Mouse (Mus musculus) midbrain, embryonic 16.5 days (tissue): Measurements from ENCODE around the gene Zfp148. TPM values are rescaled to one million over a fixed set of nuclear protein-coding genes. Genes with fewer than 3 reads are reported as not detected.

Experiments
- ATAC-seq: fragments of 200-750 bp; cut with Nextera tagmentation; 2 replicates; pipeline ENCODE4 v1.8.0; 2017; ENCODE audit warnings: moderate TSS enrichment
- H3K27ac ChIP-seq: fragments of 300-500 bp; sonication (generic); 2 replicates; pipeline ENCODE4 v1.5.1; 2014; ENCODE audit warnings: mild to moderate bottlenecking, low read length, mixed read lengths
- H3K27me3 ChIP-seq: fragments of 300-500 bp; sonication (generic); 2 replicates; pipeline ENCODE4 v1.6.1; 2014; ENCODE audit warnings: low read depth, low read length, mixed read lengths; ENCODE audit not compliant: control insufficient read depth, insufficient read depth
- H3K36me3 ChIP-seq: fragments of 300-500 bp; sonication (generic); 2 replicates; pipeline ENCODE4 v1.6.1; 2014; ENCODE audit warnings: mild to moderate bottlenecking, low read length, moderate library complexity, mixed read lengths; ENCODE audit not compliant: control insufficient read depth, insufficient read depth
- H3K4me1 ChIP-seq: fragments of 300-500 bp; sonication (generic); 2 replicates; pipeline ENCODE4 v1.6.1; 2014; ENCODE audit warnings: mild to moderate bottlenecking, low read length, mixed read lengths; ENCODE audit not compliant: control insufficient read depth, insufficient read depth
- H3K4me2 ChIP-seq: fragments of 300-500 bp; sonication (generic); 2 replicates; pipeline ENCODE4 v1.6.1; 2014; ENCODE audit warnings: mild to moderate bottlenecking, low read length, mixed read lengths
- H3K4me3 ChIP-seq: fragments of 300-500 bp; sonication (generic); 2 replicates; pipeline ENCODE4 v1.5.1; 2014; ENCODE audit warnings: low read depth, mild to moderate bottlenecking, low read length, moderate library complexity, mixed read lengths
- H3K9ac ChIP-seq: fragments of 300-500 bp; sonication (generic); 2 replicates; pipeline ENCODE4 v1.6.1; 2014; ENCODE audit warnings: low read depth, low read length, mixed read lengths
- H3K9me3 ChIP-seq: fragments of 300-500 bp; sonication (generic); replicated peaks from 2 replicates; pipeline ENCODE4 v1.6.1; 2014; ENCODE audit warnings: mild to moderate bottlenecking, low read length, mixed read lengths; ENCODE audit not compliant: control insufficient read depth, poor library complexity, severe bottlenecking
- WGBS: fragments of 180-500 bp; shearing (Covaris S2); extraction: QIAGEN DNeasy Blood & Tissue Kit; methylation state at CpG from one replicate; pipeline ENCODE4 v1.1.7; 2014; 5-methylcytosine and 5-hydroxymethylcytosine counted together
- polyA plus RNA-seq: library from polyadenylated mRNA; unstranded; fragments of >200 nt; fragmentation: Nextera tagmentation; extraction: Ambion mirVana; gene quantifications from 2 replicates; pipeline ENCODE4 v1.2.1, GENCODE M21; 2015

The Zfp148 gene
- polyA plus RNA-seq, 1 experiment from 2014 or later = 50.4 TPM

- ATAC-seq = no peak
- no peak overlapping the region for H3K9ac ChIP-seq
- no peak overlapping the region for H3K4me2 ChIP-seq
- 76% methylated on average over 6 of the region's 6 CpGs for WGBS
- no peaks in the 10 kb centered on the region for H3K36me3 ChIP-seq
- H3K27me3 ChIP-seq = no peaks in the 10 kb centered on the region
- H3K4me1 ChIP-seq = peaks cover 8% of the 10 kb centered on the region; the same call in 1 of the 2 replicates
- H3K27ac ChIP-seq = no peak overlapping the region
- no peak overlapping the region for H3K4me3 ChIP-seq
- no peaks in the 10 kb centered on the region for H3K9me3 ChIP-seq
Observed at GRCm38 (mm10) chr16:33519916-33520568, 139.4 kb downstream of the Zfp148 start.

- H3K27me3 ChIP-seq = no peaks in the 10 kb centered on the region
- H3K36me3 ChIP-seq = no peaks in the 10 kb centered on the region
- H3K9me3 ChIP-seq = no peaks in the 10 kb centered on the region
- 64% methylated on average over 4 of the region's 4 CpGs for WGBS
- H3K4me1 ChIP-seq = no peaks in the 10 kb centered on the region; the same call in 1 of the 2 replicates
- no peak overlapping the region for H3K4me3 ChIP-seq
- no peak overlapping the region for H3K27ac ChIP-seq
- H3K4me2 ChIP-seq = no peak overlapping the region
- no peak for ATAC-seq
- H3K9ac ChIP-seq = no peak overlapping the region
Observed at GRCm38 (mm10) chr16:33522516-33522915, 141.9 kb downstream of the Zfp148 start.

DNA sequence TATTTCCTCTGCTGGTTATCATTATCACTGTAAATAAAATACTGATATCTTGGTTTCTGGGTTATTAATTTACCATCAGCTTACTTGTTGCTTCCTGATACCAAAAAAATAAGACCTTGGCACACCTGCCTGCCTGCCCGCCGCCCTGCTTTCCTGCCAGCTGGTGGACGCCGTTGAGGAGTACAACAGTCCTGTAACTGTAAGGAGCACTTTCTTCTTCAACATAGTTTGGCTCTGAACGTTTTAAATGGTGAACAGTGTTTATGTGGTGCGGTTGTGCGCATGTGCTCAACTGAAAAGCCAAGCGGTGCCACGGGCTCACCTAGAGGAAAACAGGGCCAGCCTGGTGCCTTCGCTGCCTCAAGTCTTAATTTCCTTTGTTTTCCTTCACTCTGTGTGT, 142.9 kb downstream of the Zfp148 start:
- Histone ChIP-seq H3K27me3 (no peaks in the 10 kb centered on the region), H3K36me3 (no peaks in the 10 kb centered on the region), H3K4me3 (no peak overlapping the region), H3K9ac (no peak overlapping the region), H3K4me2 (no peak overlapping the region), H3K4me1 (no peaks in the 10 kb centered on the region), H3K9me3 (no peaks in the 10 kb centered on the region; the same call in 1 of the 2 replicates), H3K27ac (no peak overlapping the region)
- no peak for ATAC-seq
- WGBS = 65% methylated on average over 10 of the region's 10 CpGs

GRCm38 (mm10) chr16:33529502-33530454, 149.1 kb downstream of the Zfp148 start:
- Histone ChIP-seq H3K27ac (no peak overlapping the region), H3K9me3 (no peaks in the 10 kb centered on the region; the same call in 1 of the 2 replicates), H3K4me3 (no peak overlapping the region), H3K4me2 (no peak overlapping the region), H3K9ac (no peak overlapping the region), H3K4me1 (no peaks in the 10 kb centered on the region), H3K36me3 (no peaks in the 10 kb centered on the region), H3K27me3 (no peaks in the 10 kb centered on the region)
- 57% methylated on average over 11 of the region's 11 CpGs for WGBS
- ATAC-seq = no peak

GRCm38 (mm10) chr16:33531184-33531583, 150.5 kb downstream of the Zfp148 start:
- WGBS = 75% methylated on average over 8 of the region's 8 CpGs
- H3K4me3 ChIP-seq = no peak overlapping the region
- no peaks in the 10 kb centered on the region for H3K4me1 ChIP-seq
- H3K9me3 ChIP-seq = no peaks in the 10 kb centered on the region; the same call in 1 of the 2 replicates
- no peak overlapping the region for H3K27ac ChIP-seq
- no peak overlapping the region for H3K9ac ChIP-seq
- no peaks in the 10 kb centered on the region for H3K36me3 ChIP-seq
- no peak overlapping the region for H3K4me2 ChIP-seq
- no peaks in the 10 kb centered on the region for H3K27me3 ChIP-seq
- no peak for ATAC-seq

GRCm38 (mm10) chr16:33536456-33536855, 155.8 kb downstream of the Zfp148 start:
- Histone ChIP-seq H3K4me2 (no peak overlapping the region), H3K36me3 (no peaks in the 10 kb centered on the region), H3K4me3 (no peak overlapping the region), H3K27me3 (no peaks in the 10 kb centered on the region), H3K9ac (no peak overlapping the region), H3K4me1 (no peaks in the 10 kb centered on the region), H3K27ac (no peak overlapping the region), H3K9me3 (no peaks in the 10 kb centered on the region)
- WGBS = 85% methylated on average over 8 of the region's 8 CpGs
- ATAC-seq = no peak

GRCm38 (mm10) chr16:33537499-33538225, 157.0 kb downstream of the Zfp148 start:
- ATAC-seq = no peak
- Histone ChIP-seq H3K27me3 (no peaks in the 10 kb centered on the region), H3K9me3 (no peaks in the 10 kb centered on the region), H3K4me2 (no peak overlapping the region), H3K4me3 (no peak overlapping the region), H3K4me1 (no peaks in the 10 kb centered on the region), H3K9ac (no peak overlapping the region), H3K27ac (no peak overlapping the region), H3K36me3 (no peaks in the 10 kb centered on the region)
- 75% methylated on average over 21 of the region's 21 CpGs for WGBS

GRCm38 (mm10) chr16:33544346-33544745, 163.7 kb downstream of the Zfp148 start:
- H3K9me3 ChIP-seq = no peaks in the 10 kb centered on the region
- H3K4me3 ChIP-seq = no peak overlapping the region
- H3K9ac ChIP-seq = no peak overlapping the region
- H3K4me1 ChIP-seq = no peaks in the 10 kb centered on the region
- H3K27me3 ChIP-seq = no peaks in the 10 kb centered on the region
- WGBS = 96% methylated on average over 2 of the region's 2 CpGs
- H3K4me2 ChIP-seq = no peak overlapping the region
- no peaks in the 10 kb centered on the region for H3K36me3 ChIP-seq
- H3K27ac ChIP-seq = no peak overlapping the region
- no peak for ATAC-seq
